Mouse (Mus musculus): ENCODE results near the gene BC005624. TPM values are rescaled to one million over a fixed set of nuclear protein-coding genes. Genes with fewer than 3 reads are reported as not detected.
"Not testable (repeated sequence)": the region's sequence is repeated elsewhere in the genome, so short reads cannot be mapped to it uniquely, and the experiment has no call there.

The BC005624 gene
- total RNA-seq, 2 experiments from 2014 or later, result 18.4 to 18.7 TPM

DNA sequence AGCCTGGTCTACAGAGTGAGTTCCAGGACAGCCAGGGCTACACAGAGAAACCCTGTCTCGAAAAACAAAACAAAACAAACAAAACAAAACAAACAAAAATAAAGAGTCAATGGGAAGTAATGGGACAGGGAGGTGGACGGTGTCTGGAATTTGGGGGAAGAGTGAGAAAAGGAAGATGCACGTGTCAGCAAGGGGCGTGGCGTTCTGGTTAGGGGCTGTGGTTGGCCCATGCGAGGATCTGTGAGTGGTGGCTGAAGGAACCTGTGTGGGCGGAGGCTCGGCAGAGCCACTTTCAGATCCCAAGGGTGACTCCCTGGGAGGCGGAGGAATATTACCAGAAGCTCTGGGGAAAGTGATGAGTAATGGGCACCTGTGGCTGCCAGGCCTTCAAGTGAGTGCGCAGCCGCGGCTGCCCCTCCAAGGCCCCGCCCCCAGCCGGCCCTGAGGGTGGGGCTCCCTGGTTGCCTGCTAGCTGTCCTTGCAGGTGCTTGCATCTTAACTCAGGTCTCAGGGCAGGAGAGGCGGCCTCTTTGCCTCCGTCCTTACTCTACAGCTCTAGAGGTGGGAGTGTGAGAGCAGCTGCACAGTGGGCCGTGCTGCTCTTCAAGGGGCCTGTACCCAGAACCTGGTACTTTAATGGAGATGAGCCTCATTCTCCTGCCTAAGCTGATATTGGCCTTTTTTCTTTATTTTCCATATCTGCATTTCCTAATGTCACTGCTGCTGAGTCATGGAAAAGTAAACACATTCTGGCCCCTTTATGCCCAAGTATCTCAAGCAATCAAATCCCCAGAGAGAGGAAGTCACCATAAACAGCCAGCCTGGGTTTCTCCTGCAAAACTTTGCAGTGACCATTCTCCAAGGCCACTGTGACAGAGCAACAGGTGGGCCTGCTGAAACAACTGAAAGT is 3.4 kb upstream of the BC005624 start:
- intact Hi-C loops (cut with DNase I), result no loop called here
- DNase-seq, result peak in 1 of 2 experiments; percentile 38

DNA sequence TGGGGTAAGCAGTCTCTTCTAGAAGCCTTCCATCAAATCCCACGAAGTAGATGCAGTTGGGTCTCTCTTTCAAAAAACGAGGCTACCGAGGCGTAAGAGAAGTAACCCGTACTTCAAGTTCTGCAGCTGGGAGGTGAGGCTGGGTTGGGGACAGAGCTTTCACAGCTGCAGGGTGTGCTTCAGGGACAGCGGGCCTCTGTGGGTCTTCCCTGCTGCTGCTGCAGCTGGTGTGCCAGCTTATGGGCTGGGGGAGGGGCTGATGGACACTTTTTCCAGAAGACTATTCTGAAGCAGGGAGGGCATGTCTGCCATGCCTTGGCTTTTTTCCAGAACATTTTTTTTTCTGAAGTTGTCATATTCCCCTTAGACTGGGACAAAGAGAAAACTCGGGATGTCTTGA is 1.0 kb upstream of the BC005624 start:
- peak in 1 of 2 experiments; percentile 6 for DNase-seq
- intact Hi-C loops (cut with DNase I), result no loop called here

DNA sequence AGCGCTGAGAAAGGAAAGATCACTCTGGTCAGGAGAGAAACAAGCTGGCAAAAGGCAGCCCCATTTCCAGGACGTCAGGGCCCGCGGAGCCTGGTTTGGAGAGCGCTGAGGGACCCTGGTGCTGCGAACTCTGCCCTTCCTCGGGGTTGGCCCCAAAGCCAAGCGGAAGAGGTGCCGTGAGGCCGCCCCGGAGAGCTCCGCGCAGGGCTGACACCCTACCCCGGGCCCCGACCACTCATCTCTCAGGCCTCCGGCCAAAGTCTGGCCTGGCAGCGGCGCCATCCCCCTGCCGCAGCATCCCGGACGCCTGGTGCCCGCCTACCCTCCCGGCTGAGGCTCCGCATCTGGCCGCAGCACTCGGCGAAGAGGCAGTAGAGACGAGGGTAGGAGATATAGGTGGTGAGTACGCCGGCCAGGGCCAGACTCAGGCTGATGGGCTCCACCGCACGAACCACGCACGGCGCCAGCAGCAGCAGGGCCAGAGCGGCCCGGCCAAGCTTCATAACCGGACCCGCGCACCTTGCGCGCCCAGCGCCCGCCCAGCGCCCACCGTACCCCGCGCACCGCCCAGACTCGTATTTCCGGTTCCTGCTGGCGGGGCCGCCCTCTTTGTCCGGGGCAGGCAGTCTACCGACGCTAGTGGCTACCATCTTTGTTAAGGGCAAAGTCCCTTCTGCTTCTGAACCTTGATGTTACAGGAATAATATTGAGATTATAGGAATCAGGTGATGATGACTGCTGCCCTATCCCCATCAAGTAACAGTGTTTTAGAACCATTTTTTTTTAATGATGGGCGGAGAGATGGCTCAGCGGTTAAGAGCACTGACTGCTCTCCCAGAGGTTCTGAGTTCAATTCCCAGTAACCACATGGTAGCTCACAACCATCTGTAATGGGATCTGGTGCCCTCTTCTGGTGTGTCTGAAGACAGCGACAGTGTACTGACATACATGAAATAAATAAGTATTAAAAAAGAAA is 14.4 kb downstream of the BC005624 start, which contains the start of gene Tor1a:
Gene Tor1a, minus strand, starts transcription at position 582 of the 976 bp plus-strand sequence.
- peak; percentile 89 to 91 for DNase-seq
- intact Hi-C loops (cut with DNase I), result no loop called here

DNA sequence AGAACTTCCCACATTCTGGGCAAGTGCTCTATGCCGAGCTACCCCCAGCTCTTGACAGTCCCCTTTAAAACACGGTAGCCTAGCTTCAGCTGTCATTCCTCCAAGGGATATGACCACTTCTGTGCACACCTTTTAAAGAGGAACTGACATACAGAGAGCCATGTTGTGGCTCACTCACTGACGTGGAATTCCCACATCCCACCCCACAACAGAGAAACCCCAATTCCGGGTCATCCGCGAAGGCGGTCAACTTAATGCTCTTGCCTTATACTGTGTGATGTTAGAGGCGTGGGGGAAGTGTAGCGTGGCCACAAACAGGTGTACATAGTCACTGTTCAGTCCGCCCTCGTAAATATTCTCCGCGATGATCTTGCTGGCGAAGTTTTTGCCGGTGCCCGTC is 15.2 kb downstream of the BC005624 start:
- intact Hi-C loops (cut with DNase I), result no loop called here
- DNase-seq, result no peak

DNA sequence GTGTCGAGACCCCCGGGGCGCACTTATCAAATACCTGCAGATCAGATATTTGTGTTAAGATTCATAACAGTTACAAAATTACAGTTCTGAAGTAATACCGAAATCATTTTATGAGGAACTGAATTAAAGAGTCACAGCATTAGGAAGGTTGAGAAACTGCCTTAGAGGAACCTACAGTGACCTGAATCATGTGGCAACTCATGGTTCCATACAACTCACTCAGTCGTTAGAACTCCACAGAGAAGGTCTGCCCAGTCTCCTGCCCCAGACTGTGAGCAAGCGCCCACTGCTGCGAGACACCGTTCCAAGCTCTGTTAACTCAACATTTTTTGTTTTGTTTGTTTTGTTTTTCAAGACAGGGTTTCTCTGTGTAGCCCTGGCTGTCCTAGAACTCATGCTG is 16.4 kb downstream of the BC005624 start:
- intact Hi-C loops (cut with DNase I), result no loop called here
- DNase-seq, result no peak

DNA sequence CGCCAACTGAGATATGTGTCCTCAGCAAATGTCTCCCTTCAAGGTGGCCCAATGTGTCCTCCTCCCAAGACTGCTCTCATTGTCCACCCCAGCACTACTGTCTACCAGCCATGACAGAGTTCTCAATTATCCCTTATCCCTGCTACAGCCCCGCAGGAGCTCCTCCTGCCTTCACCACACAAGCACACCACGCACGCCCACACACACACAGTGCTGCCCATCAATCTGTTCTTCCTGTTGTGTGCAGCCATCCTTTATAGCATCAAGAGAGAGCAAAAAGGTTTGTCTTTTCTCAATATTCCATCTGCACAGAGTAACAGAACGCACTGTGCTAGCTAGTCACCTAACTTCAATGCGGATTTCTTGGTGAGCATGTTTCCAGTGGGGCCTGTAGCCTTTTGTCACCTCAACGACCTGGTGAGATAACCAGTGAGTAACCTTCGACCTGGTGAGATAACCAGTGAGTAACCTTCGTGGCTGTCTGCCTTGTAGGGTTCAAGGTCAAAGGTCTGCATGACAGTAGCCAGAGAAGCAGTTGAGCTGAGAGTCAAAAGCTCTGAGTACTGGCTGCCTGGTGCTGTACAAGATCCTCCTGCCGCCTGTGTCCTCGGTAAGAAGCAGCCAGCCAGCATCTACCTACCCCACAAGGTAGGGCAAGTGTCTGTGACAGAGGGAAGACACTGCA is 19.3 kb downstream of the BC005624 start:
- intact Hi-C loops (cut with DNase I), result no loop called here
- DNase-seq, result no peak

DNA sequence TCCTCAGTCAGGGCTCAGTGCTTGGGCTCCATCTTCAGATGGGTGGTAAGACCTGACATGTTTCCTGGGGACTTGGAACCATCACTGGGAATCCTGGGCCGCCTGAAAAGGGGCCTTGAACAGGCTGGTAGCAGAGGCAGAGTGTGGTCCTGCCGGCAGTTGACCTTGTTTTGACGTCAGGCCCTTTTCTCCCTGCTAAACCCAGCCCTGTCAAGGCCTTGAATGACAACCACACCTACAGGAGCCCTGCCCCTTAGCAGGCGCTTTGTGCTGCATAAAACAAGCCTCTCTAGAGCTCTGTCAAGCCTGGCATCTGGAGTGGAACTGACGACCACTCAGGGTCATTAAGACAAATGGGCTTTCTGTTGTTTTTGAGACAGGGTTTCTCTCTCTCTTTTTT is 22.1 kb downstream of the BC005624 start:
- intact Hi-C loops (cut with DNase I), result no loop called here
- DNase-seq, result no peak

DNA sequence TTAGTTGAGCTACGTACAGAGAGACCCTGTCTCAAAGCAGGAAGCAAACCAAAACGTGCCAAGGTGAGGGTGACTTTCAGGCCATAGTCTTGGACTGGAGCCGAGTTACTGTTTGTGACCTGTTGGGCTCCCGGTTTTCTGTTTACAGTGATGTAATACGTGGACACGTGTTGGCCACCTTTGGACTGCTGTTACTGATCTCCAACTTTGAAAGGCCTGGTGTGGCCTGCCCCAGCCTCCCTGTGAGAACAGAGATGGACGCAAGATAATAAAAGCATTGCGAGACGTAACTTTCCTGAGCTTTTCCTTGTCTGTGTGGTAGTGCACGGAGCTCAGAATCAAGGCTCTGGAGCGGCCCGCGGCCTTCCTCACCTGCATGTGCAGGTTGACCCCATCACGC is 23.3 kb downstream of the BC005624 start:
- no peak for DNase-seq
- intact Hi-C loops (cut with DNase I), result no loop called here

DNA sequence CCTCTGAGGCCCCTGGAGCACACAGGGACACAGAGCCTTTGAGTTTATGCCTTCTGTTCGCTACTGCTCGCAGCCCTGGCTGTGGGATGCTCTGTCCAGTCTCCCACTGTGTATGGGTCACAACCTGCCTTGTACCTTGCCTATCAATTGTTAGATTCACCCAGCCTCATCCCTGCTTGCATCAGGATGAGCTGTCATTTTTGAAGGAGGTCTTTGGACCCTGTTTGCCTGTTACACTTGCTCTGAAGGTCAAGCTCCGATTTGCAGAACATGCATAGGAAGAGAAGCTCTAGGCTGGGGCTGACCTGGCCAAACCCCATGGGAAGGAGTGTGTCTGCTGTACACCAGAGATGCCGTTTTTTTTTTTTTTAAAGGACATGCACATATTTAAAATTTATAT is 24.5 kb downstream of the BC005624 start:
- intact Hi-C loops (cut with DNase I), result no loop called here
- DNase-seq, result no peak

DNA sequence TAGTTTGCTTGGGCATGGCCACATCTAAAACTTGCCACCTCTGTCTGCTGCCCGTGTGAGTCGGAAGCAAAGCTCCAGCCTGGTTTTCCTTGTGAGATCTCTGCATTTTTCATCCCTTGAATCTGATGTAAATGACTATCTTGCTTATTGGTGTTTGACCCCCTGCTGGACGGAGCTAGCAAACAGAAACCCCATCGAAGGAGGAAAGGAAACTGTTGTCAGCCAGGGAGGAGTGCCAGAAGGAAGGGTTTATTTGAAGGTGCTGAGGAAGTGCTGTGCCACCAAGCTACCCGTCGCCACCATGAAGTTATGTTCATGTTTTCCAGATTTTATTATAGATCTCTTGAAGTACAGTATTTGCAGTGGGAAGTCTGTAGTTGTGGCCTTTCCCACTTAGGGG is 27.2 kb downstream of the BC005624 start:
- no peak for DNase-seq
- intact Hi-C loops (cut with DNase I), result no loop called here

DNA sequence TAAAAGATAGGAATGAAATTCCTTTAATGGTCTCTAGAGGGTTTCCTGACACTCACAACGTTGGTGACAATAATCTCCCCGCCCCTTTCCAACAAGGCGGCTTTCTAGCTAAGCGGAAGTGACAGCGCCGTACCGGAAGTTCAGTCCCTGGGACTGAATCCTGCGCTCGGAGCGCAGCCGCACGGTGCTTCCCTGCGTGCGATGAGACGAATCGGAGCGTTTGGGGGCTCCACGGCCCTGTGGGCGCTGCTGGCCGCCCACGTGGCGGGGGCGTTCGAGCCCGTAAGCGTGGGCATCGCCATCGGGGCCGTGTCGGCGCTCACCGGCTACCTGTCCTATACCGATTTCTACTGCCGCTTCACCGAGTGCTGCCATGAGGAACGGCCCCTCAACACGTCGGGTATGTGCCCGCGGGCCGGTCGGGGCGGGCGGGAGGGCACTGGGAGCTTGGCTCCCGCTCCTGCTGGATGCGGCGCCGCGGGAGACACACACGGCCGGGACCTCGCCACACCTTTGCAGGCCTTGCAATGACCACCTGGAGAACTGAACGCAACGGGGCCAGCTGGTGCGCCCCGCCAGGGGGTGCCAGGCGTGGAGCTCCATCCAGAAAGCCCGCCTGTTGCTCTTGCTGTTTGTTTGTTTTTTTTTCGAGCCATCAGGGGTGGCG is 29.0 kb downstream of the BC005624 start, which contains the start of gene Tor1b:
Gene Tor1b, plus strand, starts transcription at position 136 of the 667 bp plus-strand sequence.
- intact Hi-C loops (cut with DNase I), result no loop called here
- DNase-seq, result peak; percentile 80 to 86

DNA sequence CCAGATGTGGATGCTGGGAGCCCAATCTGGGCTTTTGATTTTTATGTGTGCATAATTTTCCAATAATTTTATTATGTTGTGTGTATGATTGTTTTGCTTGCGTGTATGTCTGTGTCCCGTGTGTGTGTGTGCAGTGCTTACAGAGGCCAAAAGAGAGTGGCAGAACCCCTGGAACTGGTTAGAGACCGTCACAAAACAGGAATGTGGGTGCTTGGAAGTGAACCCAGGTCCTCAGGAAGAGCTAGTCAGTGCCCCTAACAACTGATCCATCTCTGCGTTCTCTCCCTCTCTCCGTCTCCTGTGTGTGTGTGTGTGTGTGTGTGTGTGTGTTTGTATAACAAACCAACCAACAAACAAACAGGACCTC is 29.6 kb downstream of the BC005624 start:
- intact Hi-C loops (cut with DNase I), result no loop called here
- DNase-seq, result no peak

DNA sequence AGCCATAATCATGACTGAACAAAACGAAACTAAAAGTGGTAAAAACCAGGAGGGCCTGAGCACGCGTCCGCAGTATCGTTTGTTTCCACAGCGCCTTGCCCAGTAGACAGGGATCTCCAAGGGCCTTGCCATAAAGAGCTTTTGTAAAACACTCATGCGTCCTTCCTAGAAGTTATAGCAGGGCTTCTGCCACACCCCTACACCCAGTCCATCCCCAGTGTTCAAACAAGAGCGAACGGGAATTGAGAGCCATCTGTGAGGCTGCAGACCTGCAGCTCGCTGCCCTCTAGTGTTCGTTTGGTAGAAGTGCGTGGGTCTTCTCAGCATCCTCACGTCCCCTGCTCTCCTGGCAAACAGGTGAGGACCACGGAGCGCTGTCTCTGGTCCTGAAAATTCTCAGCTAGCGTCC is 39.4 kb downstream of the BC005624 start:
- peak; percentile 41 to 66 for DNase-seq
- intact Hi-C loops (cut with DNase I), result no loop called here

DNA sequence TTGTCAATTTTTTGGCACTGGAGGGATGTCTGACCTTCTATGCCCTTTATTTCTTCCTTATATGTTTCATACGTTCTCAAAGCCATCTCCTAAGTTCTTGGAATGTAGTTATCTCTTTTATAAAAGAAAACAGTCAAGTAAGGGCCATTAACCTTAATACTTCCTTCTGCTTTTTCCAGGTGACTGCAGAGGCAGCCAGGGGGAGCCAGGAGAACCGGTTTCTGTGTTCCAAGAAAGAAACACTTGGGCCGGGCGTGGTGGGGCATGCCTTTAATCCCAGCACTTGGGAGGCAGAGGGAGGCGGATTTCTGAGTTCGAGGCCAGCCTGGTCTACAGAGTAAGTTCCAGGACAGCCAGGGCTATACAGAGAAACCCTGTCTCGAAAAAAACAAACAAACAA is 39.9 kb downstream of the BC005624 start:
- DNase-seq; intact Hi-C loops (cut with DNase I): not testable (repeated sequence)

DNA sequence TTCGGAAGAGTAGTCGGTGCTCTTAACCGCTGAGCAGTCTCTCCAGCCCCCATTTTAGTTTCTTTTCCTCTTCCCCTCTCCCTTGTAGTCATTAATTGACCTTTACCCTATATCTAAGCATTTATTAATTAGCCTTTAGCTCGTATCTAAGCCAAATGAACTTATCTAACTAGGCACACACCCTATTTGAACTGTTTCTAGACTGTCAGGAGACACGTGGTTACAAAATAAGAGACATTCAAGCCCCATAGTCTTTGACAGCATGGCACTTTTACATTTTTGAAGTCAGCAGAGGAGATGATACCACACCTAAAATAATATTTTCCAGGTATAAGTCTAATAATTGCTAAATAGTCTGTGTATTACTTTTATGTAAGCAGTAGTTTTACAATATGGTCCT is 40.4 kb downstream of the BC005624 start:
- intact Hi-C loops (cut with DNase I), result no loop called here
- no peak for DNase-seq

DNA sequence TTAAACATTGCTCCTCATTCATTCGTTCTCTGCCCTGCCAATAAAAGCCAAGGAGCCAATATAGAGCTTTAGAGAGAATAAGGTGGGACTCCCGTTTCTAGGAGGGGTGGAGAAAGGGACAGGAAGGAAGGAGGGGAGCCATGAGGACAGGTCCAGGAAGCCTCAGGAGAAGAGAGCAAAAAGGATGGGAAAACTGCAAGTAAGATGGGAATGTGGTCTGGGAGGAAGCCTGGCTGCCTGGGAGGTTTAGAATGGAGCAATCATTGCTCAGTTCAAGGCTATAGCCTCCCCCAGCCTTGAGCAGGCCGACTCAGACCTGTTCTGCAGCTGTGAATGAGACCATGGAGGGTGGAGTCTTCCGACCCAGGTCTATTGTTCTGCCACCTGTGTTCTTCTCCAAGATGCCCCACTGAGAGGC is 43.4 kb downstream of the BC005624 start:
- intact Hi-C loops (cut with DNase I), result loop anchor here (5.0 kb wide), 1 partner anchor 501 kb away; no protein-coding TSS in a partner anchor
- no peak for DNase-seq

DNA sequence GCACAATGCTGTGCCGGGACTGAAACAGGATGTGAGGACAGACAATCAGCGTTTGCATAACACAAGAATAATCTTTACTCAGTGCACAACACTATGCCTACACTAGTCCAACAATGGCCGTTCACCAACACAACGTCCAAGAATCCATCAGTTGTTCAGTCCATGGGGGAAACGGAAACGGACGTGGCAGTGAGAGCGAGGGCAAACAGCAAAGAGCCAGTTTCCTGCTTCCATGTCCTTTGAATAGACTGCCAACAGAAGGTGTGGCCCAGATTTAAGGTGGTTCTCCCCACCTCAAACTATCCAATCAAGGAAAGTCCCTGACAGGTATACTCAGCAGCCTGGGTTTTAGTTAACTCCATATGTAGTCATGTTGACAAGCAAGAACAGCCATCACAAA is 44.3 kb downstream of the BC005624 start:
- intact Hi-C loops (cut with DNase I), result loop anchor here (5.0 kb wide), 1 partner anchor 500 kb away; no protein-coding TSS in a partner anchor
- DNase-seq, result no peak

DNA sequence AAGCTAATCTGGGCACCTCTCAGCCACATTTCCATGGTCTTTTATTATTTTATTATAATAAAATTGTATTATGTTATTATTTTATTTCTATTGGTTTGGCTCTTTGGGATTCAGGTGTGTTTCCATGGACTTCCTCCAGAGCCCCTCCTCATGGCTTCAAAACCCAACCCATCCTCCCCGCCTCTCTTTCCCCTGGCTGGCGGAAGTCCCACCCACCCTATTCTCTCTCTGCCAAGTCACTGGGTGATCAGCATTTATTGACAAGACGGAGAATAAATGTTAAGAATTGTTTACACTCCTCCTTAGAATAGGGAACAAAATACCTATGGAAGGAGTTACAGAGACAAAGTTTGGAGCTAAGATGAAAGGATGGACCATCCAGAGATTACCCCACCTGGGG is 45.2 kb downstream of the BC005624 start:
- DNase-seq, result no peak
- intact Hi-C loops (cut with DNase I), result loop anchor here (5.0 kb wide), 1 partner anchor 500 kb away; no protein-coding TSS in a partner anchor

DNA sequence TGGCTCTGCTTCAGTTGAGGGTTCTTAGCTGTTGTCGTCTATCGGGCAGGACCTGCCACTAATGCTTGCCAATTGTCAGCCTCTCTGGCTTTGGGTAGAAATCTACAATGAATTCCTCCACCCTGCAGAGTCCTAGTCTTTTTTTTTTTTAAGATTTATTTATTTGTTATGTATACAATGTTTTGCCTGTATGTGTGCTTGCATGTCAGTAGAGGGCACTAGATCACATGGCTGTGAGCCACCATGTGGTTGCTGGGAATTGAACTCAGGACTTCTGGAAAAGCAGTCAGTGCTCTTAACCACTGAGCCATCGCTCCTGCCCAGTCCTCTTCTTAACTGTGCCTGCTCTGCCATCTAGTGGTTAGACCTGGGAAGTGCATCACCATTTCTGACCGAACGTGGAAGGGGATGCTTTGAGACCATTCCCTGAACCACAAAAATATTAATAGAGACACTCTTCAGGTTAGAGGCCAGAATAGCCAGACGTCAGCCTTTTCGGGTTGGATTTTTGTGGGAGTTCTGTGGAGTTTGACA is 48.0 kb downstream of the BC005624 start:
- intact Hi-C loops (cut with DNase I), result loop anchor here (2.0 to 5.0 kb wide), 2 partner anchors 43 to 102 kb away; partner anchors contain the start of genes Asb6 and Prrx2
- DNase-seq, result peak; percentile 72 to 85

Data from heart, postnatal 14 days (tissue).